Mouse (Mus musculus) lung, postnatal 0 days (tissue): ENCODE measurements around the gene Rock2.

ENCODE experiments used
- CTCF ChIP-seq: IDR thresholded peaks from 2 replicates; pipeline ENCODE4 v1.5.1; 2016; ENCODE audit warnings: antibody characterized with exemption, mild to moderate bottlenecking
- EP300 ChIP-seq: IDR thresholded peaks from 2 replicates; pipeline ENCODE4 v1.6.1; 2016; ENCODE audit warnings: antibody characterized with exemption, mild to moderate bottlenecking, control low read depth

- no peak for TF ChIP-seq CTCF
- no peak for TF ChIP-seq EP300
These were observed 17.6 kb upstream of the Rock2 start for GRCm38 (mm10) chr12:16877141-16877540.
